9 mouse cellular contexts compared by ENCODE assay signal in genomic region chr6:39493129-39493714, GRCm38 (mm10).
DNase-seq lines count a peak whose midpoint lies in the region; ATAC-seq and TF ChIP-seq lines count a peak whose summit lies in the region.
"Had no signal": no experiment of that assay in that cellular context is flagged by ENCODE, and none has a peak within 500 bp of the region (broad histone marks: within the 10 kb centered on the region; RNA-seq: fewer than 3 reads in every experiment).

No protein-coding gene starts in this region.

- H3K4me2 ChIP-seq in intestine, embryonic 15.5 days (replicated peaks), result no peak overlapping the region
- no peak overlapping the region for H3K4me2 ChIP-seq in intestine, postnatal 0 days (replicated peaks; ENCODE audit: low read depth)
- no peak overlapping the region for H3K4me2 ChIP-seq in hindbrain, postnatal 0 days (ENCODE audit: low read depth, low read length)

- no peak for TF ChIP-seq CTCF in intestine, postnatal 0 days (IDR thresholded peaks at IDR 0.05; ENCODE audit: low read depth)
- TF ChIP-seq CTCF in hindbrain, postnatal 0 days (IDR thresholded peaks at IDR 0.05; ENCODE audit: low read depth), result no peak

- no peak overlapping the region for H3K4me3 ChIP-seq in intestine, embryonic 15.5 days (replicated peaks)
- H3K4me3 ChIP-seq in intestine, postnatal 0 days (ENCODE audit: low read depth, low read length), result no peak overlapping the region
- H3K4me3 ChIP-seq in hindbrain, postnatal 0 days (ENCODE audit: low read length), result no peak overlapping the region
- H3K4me3 ChIP-seq: erythroblast, embryonic 14.5 days had no signal

- peaks cover 14% of the 10 kb centered on the region for H3K36me3 ChIP-seq in intestine, embryonic 15.5 days
- peaks cover 15% of the 10 kb centered on the region; the same call in 1 of the 2 replicates for H3K36me3 ChIP-seq in intestine, postnatal 0 days (ENCODE audit: control insufficient read depth, insufficient read depth)
- peaks cover 22% of the 10 kb centered on the region for H3K36me3 ChIP-seq in hindbrain, postnatal 0 days (ENCODE audit: insufficient read depth, low read length)

- 58% methylated on average over 12 of the region's 12 CpGs for WGBS in intestine, embryonic 15.5 days
- 63% methylated on average over 12 of the region's 12 CpGs for WGBS in intestine, postnatal 0 days
- WGBS in hindbrain, postnatal 0 days, result 41% methylated on average over 12 of the region's 12 CpGs

- ATAC-seq in intestine, embryonic 15.5 days, result peak; percentile 62
- no peak for ATAC-seq in intestine, postnatal 0 days
- peak; percentile 81 for ATAC-seq in hindbrain, postnatal 0 days

- H3K27ac ChIP-seq in intestine, embryonic 15.5 days, result no peak overlapping the region
- no peak overlapping the region; the same call in 1 of the 2 replicates for H3K27ac ChIP-seq in intestine, postnatal 0 days (ENCODE audit: low read depth, low read length)
- H3K27ac ChIP-seq in hindbrain, postnatal 0 days, result peak overlapping the region; percentile 54; the same call in 1 of the 2 replicates

- no peaks in the 10 kb centered on the region for H3K27me3 ChIP-seq in intestine, embryonic 15.5 days (replicated peaks)
- H3K27me3 ChIP-seq in intestine, postnatal 0 days (replicated peaks; ENCODE audit: control insufficient read depth, insufficient read depth, low read length), result no peaks in the 10 kb centered on the region
- no peaks in the 10 kb centered on the region for H3K27me3 ChIP-seq in hindbrain, postnatal 0 days (ENCODE audit: insufficient read depth, low read length)

- no peaks in the 10 kb centered on the region for H3K9me3 ChIP-seq in intestine, embryonic 15.5 days
- H3K9me3 ChIP-seq in intestine, postnatal 0 days (ENCODE audit: control insufficient read depth), result no peaks in the 10 kb centered on the region
- no peaks in the 10 kb centered on the region for H3K9me3 ChIP-seq in hindbrain, postnatal 0 days (ENCODE audit: low read length)

- H3K9ac ChIP-seq in intestine, embryonic 15.5 days, result no peak overlapping the region
- H3K9ac ChIP-seq in intestine, postnatal 0 days (ENCODE audit: low read depth, low read length), result no peak overlapping the region
- H3K9ac ChIP-seq in hindbrain, postnatal 0 days (replicated peaks; ENCODE audit: low read length), result no peak overlapping the region

- peak; percentile 85 for DNase-seq in adipocyte (ENCODE audit: low spot score)
- DNase-seq in frontal cortex, postnatal 14 days (ENCODE audit: low spot score in 2 of 2), result peak; percentile 33 to 44
- DNase-seq in hindbrain, postnatal 0 days (ENCODE audit: low spot score), result peak; percentile 83
- peak; percentile 60 for DNase-seq in lung, postnatal 14 days
- DNase-seq in spleen, postnatal 10 days (ENCODE audit: low spot score in 2 of 2), result no peak
- DNase-seq in cerebellum, adult 9-10 months, result no peak

- H3K4me1 ChIP-seq in intestine, embryonic 15.5 days (replicated peaks), result no peaks in the 10 kb centered on the region
- H3K4me1 ChIP-seq in intestine, postnatal 0 days (replicated peaks; ENCODE audit: control insufficient read depth, insufficient read depth, low read length), result no peaks in the 10 kb centered on the region
- 0 out of 2 replicates have a peak, but pooled peaks cover 3% of the 10 kb centered on the region for H3K4me1 ChIP-seq in hindbrain, postnatal 0 days (ENCODE audit: insufficient read depth, low read length)

Comparison
In these comparisons a context has a peak if more than half of its experiments do, and no peak if none do; other contexts are left out.
1. DNase-seq: peak in adipocyte (single experiment), frontal cortex, postnatal 14 days (2 of 2), hindbrain, postnatal 0 days (single experiment) and lung, postnatal 14 days (single experiment); none in spleen, postnatal 10 days (0 of 2) and cerebellum, adult 9-10 months (single experiment).